Mouse (Mus musculus) cerebellum, postnatal 14 days (tissue): Measurements from ENCODE around the gene Vps52.
"Not testable (repeated sequence)": the region's sequence is repeated elsewhere in the genome, so short reads cannot be mapped to it uniquely, and the experiment has no call there.

Experiments
- DNase-seq, 2 experiments: peaks; one replicate each; pipeline ENCODE4 v3.0.0; 2021; ENCODE audit warnings: mixed read lengths in 2 of 2

Gene Vps52

DNA sequence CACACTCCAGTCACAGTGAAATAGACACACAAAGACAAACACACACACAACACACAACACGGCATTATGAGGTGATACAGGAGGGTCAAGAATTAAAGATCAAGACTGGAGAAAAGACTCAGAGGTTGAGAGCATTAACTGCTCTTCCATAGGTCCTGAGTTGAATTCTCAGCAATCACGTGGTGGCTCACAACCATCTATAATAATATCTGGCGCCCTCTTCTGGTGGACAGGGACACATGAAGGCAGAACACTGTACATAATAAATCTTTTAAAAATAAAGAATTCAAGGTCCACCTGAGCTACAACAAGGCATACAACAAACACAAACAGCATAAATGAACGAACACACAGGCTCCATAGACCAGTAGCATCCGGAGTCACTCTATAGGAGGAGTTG lies 13.3 kb downstream of the Vps52 start:
- DNase-seq: peak; percentile 56 to 66

DNA sequence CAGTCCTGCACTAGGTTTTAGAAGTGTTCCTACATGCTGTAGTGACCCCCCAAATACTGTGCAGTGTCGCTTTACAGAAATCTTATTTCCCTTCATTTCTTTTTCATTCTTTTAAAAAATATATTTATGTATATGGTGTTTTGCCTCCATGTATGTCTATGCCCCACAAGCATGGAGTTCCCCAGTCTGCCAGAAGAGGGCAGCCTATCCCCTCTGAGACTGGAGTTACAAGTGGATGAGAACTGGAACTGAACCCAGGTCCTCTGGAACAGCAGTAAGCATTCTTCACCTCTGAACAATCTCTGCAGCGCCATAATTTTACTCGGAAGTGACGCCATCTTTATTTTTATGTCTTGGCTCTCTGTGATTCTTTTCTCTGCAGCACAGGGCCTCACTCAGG lies 13.8 kb downstream of the Vps52 start:
- DNase-seq: peak; percentile 12 to 24

DNA sequence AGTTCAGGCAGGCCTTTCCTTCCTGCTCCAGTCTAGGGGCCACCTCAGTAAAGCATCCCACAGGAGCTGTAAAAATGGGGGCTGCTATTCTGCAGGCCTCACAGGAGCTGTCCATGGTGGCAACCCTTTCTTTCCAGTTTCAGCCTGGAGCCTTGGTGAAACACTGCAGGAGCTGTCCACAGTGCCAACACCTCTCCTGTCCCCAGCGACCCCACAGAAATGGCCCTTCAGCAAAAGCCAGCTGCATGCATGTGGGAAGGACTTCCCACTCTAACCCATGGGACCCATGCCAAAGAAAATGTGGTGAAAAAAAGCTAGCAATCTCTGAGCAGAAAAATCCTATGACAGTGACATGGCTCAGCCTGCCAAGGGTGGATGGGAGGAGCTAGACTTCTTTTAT lies 17.1 kb downstream of the Vps52 start:
- DNase-seq: no peak

DNA sequence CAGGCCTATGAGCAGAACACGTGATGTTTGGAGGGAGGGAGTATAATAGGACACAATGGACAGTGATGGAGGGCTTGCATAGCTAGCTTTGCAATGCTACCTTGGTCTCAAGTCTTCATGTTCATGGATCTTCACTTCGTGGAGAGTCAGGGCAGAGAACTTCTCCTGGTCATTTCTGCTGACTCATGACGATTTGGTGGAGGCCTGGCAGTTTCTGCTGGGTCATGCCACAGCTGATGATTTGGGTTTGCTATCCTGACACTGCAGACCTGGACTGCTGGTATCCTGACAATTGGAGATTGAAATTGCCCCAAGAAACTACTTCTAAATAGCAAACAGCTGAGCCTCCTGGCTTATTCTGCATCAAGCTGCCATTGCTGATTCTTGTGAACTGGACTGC lies 18.0 kb downstream of the Vps52 start:
- no peak for DNase-seq

DNA sequence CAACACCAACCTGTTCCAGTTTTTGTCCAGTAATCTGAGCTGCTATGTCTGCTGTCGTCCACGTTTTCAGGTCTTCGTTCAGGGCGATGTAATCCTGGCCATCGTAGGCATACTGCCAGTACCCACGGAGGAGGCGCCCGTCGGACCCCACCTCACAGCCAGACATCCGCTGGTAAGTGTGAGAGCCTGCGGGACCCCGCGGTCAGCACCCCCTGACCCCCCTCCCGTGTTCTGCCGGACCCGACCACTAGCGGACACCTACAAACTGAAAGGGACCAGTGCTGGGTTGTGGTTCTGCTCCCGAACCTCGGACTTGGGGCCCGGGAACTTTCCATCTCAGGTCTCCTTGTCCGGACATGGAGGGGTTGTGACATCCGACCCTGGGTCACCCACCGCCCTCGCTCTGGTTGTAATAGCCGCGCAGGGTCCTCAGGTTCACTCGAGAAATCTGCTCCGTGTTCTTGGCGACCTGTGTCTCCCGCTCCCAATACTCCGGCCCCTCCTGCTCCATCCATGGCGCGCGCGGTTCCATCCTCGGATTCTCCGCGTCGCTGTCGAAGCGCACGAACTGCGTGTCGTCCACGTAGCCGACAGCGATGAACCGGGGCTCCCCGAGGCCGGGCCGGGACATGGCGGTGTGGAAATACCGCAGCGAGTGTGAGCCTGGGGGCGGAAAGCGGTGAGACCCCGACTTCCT lies 22.4 kb downstream of the Vps52 start:
- no peak for DNase-seq

DNA sequence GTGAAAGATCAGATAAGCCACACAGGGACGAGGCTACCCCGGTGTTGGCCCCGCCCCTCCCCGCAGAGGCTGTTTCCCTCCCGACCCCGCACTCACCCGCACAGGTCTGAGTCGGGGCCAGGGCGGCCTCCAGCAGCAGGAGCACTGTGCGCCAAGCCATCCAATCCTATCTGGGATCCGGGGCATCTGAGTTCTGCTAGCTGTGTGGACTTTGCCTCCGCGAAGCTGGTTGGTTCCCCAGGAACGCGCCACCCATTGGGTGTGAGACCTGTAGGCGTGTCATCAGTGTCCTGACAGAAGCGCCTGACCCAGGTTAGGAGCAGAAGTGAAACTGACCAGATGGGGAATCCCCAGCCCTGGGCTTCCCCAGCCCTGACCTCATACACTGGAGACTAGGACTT lies 23.0 kb downstream of the Vps52 start:
- DNase-seq: peak; percentile 54 to 68

DNA sequence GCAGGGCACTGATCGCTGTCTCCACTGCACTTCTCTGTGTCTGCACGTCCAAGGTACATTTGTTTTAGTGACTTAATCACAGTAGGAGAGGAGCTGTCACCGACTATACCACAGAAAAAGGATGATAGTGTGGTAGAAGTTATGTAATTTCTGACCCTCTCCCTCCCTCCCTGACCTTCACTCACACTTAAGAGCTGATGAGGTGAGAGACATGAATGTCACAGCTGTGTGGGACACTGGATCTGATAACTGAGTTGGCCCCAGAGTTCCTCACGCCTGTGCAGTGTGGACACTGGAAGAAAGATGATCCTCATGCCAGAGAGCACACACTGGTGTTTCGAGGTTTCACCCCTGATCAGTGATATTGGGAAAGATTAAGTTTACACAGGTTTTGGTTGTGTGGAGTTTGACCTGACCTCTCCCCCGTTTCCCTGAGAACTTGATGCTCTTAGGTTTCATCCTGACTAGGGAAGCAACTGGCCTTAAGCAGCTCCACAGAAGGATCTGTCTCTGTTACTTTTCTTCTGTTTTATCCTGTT lies 24.0 kb downstream of the Vps52 start:
- DNase-seq: no peak

DNA sequence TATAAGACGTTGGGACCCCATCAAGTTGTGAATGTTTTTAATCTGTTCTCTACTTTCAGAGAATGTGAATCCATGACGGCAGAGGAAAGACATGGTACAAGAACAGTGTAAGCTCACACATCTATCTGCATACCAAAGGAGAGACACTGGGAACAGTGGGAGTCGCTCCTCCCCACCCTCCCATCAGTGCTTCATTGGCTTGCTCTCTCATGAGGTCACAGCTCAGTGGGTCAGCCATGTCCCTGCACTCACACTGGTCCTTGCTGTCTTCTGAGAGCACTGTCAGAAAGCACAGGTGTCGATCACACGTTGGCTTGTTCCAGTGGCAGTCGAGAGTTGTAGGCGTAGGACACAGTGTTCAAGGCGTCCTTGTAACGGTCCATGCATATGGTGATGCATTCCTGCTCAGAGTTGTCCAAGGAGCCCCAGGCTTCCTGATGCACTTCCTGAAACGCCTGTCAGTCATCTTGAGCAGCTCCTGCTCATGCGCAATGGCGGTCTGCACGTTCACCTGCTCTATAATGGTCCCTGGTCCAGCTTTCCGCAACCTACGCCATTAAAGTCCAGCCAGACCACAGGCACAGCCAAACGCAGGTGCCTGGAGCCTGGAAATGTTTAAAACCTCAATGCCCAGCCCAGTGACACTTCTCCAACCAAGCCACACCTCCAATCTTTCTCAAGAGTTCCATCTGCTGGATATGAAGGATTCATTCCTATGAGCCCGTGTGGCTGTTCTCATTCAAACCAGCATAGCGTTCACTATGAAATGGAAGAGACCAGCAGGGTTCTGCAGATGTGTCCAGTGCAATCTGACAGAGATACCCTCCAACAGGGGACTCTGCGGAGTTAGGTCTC lies 24.8 kb downstream of the Vps52 start:
- DNase-seq: no peak

DNA sequence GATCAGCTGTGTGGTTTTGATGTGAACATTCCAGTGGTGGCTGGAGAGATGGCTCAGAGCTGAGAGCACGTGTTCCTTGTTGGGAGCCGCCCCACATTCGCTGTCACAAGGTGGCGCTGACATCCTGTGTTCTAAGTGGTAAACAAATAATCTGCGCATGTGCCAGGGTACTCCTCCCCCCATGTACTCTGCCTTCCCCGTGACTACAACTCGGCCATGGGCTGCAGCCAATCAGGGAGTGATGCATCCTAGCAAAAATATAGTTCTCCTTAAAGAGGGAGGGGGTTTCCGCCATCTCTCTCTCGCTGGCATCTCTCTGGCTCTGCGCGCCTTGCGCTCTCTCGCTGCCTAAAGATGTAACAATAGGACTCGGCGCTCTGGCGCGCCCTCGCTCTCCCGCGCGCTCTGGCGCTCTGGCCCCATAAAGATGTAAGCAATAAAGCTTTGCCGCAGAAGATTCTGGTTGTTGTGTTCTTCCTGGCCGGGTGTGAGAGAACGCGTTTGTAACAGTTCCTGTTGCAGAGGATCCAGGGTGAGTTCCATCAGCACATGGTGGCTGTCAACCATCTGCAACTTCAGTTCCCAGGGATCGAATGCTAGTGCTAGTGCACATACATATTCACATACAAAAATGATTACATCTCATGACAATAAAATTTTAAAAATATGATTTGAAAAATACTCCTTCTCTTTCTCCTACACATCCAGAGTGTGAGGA lies 25.7 kb downstream of the Vps52 start:
- peak; percentile 90 to 93 for DNase-seq

DNA sequence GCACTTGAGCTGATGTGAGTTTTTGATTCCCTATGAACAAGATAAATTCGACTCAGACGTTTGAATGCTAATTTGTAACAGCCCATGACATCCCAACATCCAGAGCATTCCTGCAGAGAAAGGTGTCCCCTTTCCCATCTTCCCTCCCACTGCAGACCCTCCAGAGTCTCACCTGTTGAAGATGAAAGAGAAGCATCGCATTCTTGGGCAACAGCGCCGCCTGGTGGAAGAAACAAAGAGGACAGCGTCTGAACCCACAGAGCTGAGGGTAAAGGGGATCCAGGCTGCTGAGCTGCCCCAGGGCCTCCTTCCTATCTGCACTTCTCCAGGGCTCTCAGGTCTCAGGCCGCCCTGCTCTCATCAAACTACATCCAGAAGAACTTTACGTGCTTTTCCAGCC lies 26.5 kb downstream of the Vps52 start:
- peak; percentile 79 to 88 for DNase-seq

DNA sequence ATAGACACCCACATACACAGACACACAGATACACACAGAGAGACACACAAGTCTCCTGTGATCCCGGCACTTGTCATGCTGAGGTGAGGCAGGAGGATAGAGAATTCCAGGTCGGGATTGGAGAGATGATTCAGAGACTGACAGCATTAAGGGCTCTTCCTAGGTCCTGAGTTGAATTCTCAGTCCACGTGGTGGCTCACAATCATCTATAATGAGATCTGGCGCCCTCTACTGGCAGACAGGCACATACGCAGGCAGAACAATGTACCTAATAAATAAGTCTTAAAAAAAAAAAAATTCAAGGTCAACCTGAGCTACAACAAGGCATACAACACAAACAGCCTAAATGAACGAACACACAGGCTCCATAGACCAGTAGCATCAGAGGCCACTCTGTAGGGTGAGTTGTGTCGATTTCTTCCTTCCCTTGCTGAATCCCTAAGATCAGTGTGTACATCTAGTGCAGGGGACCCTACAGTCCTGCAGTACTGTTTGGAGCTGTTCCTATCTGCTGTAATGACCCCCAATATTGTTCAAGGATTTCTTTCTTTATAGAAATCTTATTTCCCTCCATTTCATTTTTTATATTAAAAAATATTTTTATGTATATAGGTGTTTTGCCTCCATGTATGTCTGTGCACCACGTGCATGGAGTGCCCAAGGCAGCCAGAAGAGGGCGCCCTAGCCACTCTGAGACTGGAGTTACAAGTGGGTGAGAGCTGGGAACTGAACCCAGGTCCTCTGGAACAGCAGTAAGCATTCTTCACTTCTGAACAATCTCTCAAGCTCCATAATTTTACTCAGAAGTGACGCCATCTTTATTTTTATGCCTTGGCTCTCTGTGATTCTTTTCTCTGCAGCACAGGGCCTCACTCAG lies 36.4 kb downstream of the Vps52 start:
- DNase-seq: peak; percentile 77 to 86

DNA sequence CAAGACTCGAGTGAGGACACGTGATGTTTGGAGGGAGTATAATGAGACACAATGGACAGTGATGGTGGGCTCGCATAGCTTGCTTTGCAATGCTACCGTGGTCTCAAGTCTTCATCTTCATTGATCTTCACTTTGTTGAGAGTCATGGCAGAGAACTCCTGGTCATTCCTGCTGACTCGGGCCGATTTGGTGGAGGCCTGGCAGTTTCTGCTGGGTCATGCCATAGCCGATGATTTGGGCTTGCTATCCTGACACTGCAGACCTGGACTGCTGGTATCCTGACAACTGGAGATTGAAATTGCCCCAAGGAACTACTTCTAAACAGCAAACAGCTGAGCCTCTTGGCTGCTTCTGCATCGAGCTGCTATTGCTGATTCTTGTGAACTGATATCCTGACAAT lies 39.3 kb downstream of the Vps52 start:
- DNase-seq: no peak

DNA sequence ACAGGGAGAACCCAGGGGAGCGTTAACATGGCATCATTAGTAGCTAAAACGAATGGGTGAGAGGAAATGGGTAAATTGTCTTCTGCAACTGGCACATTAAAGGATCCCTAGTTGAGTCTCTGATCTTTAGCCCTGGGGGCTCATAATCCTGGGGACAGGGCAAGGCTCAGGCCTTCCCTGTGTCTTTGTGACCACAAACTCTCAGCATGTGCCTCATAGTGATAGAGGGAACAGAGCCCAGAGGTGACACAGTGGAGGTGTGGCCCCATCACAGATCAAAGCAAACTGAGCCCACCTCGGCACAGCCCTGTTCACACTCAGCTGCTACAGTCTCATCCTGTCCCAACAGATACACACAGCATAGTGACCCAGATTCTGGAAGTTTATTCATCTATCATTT lies 40.0 kb downstream of the Vps52 start:
- DNase-seq: no peak

DNA sequence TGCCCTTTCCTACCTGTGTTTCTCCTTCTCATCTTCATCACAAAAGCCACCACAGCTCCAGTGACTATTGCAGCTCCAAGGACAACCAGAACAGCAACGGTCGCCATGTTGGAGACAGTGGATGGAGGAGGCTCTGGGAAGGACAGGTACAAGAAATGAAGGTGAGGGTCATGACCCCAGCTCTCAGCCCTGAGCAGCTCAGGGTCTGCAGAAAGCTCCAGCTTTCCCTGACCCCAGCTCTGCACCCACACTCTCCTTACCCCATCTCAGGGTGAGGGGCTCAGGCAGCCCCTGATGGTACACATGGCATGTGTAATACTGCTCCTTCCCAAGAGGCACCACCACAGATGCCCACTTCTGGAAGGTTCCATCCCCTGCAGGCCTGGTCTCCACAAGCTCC lies 41.4 kb downstream of the Vps52 start:
- DNase-seq: not testable (repeated sequence)

DNA sequence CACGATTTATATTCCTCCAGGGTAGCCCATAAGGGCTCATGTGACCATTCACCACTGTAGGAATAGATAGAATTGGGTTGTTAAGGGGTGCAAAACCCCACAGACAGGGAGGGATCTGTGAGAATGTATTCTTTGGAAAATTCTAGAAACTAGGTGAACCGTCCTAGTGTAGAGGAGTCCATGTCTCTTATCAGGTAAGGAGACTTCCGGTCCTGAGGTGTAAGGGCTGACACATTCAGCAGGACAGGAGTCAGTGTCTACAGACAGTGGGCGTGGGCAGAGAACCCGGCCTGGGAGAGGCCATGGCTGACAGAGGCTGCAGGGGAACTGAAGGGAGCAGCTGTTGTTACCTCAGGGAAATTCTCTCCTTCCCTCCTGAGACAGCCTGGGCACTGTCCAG lies 43.1 kb downstream of the Vps52 start:
- DNase-seq: not testable (repeated sequence)

DNA sequence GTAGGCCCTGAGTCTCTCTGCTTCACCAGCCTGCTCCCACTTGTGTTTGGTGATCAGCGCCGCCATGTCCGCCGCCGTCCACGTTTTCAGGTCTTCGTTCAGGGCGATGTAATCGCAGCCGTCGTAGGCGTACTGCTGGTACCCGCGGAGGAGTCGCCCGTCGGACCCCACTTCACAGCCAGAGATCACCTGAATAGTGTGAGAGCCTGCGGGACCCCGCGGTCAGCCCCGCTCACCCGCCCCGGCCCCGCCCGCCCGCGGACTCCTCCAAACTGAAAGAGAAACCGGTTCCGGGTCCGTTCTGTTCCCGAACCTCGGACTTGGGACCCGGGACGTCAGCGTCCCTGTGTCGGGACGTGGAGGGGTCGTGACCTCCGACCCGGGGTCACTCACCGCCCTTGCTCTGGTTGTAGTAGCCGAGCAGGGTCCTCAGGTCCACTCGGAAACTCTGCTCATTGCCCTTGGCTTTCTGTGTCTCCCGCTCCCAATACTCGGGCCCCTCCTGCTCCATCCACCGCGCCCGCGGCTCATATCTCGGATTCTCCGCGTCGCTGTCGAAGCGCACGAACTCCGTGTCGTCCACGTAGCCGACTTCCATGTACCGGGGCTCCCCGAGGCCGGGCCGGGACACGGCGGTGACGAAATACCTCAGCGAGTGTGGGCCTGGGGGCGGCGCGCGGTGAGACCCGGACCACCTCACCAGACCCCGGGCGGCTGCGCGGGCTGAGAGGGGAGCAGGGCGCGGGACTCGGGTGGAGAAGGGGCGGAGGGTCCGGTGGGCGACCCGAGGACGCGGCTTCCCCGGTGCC lies 43.9 kb downstream of the Vps52 start:
- peak; percentile 19 to 20 for DNase-seq

DNA sequence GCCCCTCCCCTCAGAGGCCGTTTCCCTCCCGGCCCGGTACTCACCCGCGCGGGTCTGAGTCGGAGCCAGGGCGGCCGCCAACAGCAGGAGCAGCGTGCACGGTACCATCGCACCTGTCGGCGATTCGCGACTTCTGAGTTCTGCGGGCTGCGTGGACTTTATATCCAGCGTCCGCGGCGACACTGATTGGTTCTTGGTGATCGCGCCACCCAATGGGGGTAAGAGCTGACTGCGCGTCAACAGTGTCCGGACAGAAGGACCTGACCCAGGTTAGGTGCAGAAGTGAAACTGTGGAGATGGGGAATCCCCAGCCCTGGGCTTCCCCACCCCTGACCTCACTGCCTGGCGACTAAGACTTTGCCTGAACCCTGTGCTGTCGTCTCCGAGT lies 44.5 kb downstream of the Vps52 start, which contains the start of gene H2-K1:
TSS of gene H2-K1 (minus strand) at position 198 of the 388 bp plus-strand sequence.
- peak; percentile 76 to 80 for DNase-seq

DNA sequence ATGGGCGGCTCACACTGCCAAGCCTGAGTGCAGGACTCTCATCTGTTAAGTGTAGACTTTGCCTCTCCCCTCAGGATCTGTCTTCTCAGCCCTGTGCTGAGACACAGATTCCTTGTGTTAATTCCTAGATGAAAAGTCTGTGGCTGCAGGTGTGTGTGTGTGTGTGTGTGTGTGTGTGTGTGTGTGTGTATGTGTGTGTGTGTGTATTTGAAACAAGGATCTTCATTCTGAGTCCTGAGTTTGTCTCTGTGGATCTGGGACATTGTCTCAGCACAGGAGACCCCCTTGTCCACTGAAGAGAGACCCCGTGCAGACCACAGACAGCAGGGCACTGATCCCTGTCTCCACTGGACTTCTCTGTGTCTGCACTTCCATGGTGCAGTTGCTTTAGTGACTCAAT lies 45.2 kb downstream of the Vps52 start:
- DNase-seq: not testable (repeated sequence)

DNA sequence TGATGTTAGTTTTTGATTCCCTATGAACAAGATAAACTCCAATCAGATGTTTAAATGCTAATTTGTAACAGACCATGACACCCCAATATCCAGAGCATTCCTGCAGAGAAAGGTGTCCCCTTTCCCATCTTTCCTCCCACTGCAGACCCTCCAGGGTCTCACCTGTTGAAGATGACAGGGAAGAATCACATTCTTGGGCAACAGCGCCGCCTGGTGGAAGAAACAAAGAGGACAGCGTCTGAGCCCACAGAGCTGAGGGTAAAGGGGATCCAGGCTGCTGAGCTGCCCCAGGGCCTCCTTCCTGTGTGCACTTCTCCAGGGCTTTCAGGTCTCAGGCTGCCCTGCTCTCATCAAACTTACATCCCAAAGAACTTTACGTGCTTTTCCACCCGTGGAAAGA lies 47.8 kb downstream of the Vps52 start:
- DNase-seq: peak; percentile 47 to 74

DNA sequence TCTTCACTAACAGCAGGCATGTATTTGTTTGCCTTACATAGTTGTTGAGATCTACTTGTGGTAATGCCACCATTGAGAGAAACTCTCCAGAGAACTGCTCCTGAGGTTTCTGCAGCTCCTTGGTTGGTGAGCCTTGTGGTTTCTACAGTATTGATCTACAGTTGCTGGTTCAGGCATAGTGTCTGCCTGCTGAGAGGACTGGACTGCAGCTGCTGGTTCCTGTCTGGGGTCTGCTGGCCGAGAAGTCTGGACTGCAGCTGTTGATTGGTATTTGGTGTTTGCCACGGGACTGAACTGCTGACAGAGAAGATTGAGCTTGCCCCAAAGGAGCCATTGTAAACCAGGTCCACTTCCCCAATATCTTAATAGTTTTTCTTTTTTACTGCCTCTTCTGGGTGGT lies 51.0 kb downstream of the Vps52 start:
- DNase-seq: no peak

DNA sequence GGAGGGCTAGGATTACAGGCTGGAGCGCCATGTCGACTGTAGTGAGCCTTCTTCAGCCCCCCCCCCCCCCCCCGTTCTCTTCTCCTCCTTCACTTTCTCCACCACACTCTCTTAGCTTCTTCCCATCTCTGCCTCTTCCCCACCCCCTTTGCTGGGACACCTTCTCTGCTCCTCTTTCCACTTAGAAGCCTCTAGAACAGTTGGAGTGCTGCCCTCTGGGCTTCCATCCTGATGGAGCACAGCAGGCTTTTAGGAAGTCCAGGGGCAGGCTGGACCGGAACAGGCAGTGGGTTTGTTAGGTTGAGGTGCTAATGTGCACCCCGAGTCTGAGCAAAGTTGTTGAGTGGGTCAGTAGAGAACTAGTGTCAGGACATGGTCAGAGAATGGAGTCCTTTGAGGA lies 54.5 kb downstream of the Vps52 start:
- no peak for DNase-seq
